Mouse (Mus musculus) ovary, adult 10 weeks (tissue): Measurements from ENCODE around the gene Chmp6. TPM values are rescaled to one million over a fixed set of nuclear protein-coding genes. Genes with fewer than 3 reads are reported as not detected.

Experiments used
- polyA plus RNA-seq: library from polyadenylated mRNA; stranded (reverse); fragments of 350-450 nt; fragmentation: Illumina TruSeq; extraction: RNeasy Lipid Tissue Mini Kit (QIAGEN cat#74804); gene quantifications from one replicate; pipeline ENCODE4 v1.2.3, GENCODE M21; 2014

The Chmp6 gene
- polyA plus RNA-seq: 0.60 TPM

DNA sequence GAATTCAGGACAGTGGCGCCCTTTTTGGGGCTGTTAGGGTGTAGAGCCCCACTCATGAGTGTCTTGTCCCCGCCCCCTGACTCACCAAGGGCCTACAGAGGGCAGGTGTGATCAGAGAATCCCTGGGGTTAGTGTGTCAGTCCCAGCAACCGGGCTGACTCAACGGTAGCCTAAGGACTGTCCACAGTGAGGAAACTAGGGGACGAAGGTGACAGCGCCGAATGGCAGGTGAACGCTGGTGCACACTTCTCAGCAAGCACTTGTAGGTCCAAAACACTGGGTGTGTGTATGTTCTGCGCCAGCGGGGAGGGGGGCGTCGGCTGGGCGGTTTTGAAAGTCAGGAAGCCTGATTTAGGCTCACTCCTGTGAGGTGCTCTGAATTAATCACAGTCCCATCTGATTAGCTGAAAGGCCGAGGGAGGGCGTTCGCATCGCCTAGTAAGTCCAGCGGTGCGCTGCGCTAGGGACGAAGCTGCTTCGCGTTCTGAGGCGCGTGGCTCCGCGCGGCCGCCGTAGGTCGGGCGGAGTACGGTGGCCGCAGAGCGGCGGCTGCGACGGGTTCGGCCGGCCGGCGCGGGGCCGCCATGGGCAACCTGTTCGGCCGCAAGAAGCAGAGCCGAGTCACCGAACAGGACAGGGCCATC is at the start of gene Chmp6:
Chmp6 (plus strand) TSS at position 151 of the 644 bp plus-strand sequence.

GRCm38 (mm10) chr11:119942727-119943427 is 29.6 kb downstream of the Chmp6 start, which contains the start of gene Baiap2:
Baiap2 (plus strand) TSS chr11:119942763.

Other genes starting within 250 kb of the Chmp6 start
- gene Baiap2, start 29.3 kb downstream of the Chmp6 start, polyA plus RNA-seq: 1.1 TPM
- 0.11 TPM for gene Aatk, start 133.7 kb downstream of the Chmp6 start, polyA plus RNA-seq
- 0.74 TPM for gene Cep131, start 173.4 kb downstream of the Chmp6 start, polyA plus RNA-seq
- 0.60 TPM for gene Tepsin, start 185.3 kb downstream of the Chmp6 start, polyA plus RNA-seq
- 1.6 TPM for gene Ndufaf8, start 185.5 kb downstream of the Chmp6 start, polyA plus RNA-seq
- 1.4 TPM for gene Slc38a10, start 237.9 kb downstream of the Chmp6 start, polyA plus RNA-seq